Mouse (Mus musculus) WW6 (cell line): ENCODE results near the gene Nhlrc1.

Experiments
- DNase-seq: peaks from one replicate; pipeline ENCODE4 v3.0.0-alpha.2; 2013; ENCODE audit warnings: low read depth, low spot score

Gene Nhlrc1

DNA sequence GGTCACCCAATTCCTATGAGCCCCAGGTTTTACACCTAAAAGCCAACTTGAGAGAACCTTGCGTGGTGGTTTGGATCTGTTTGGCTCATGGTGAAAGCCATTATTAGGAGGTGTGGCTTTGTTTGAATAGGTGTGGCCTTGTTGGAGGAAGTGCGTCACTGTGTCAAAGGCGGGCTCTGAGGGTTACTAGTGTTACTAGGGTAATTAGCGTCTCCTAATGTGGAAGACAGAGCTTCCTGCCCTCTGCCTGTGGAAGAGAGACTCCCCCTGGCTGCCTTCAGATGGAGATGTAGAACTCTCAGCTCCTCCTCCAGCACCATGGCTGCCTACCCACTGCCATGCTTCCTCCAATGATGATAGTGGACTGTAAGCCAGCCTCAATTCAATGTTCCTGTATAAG, 13.1 kb downstream of the Nhlrc1 start:
- DNase-seq, result no peak

- no peak for DNase-seq
These were observed 15.2 kb downstream of the Nhlrc1 start for GRCm38 (mm10) chr13:46999498-46999897.

- DNase-seq, result no peak
These were observed 17.3 kb downstream of the Nhlrc1 start for GRCm38 (mm10) chr13:46997355-46997754.

DNA sequence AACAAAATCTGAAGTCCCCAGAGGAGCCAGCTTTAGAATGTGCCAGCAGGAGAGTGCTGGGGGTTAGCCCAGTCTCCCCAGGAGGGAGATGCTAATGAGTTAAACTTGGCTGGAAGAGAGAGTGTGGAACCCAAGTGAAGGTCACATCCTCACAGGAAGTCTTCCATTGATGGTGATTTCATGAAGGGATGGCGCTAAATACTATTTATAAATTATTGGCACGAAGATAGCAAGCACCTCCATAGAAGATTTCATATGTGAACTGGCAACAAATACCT, 21.4 kb downstream of the Nhlrc1 start:
- no peak for DNase-seq

- no peak for DNase-seq
These were observed 22.0 kb downstream of the Nhlrc1 start for GRCm38 (mm10) chr13:46992516-46993273.

GRCm38 (mm10) chr13:46990376-46991011, 24.2 kb downstream of the Nhlrc1 start:
- DNase-seq, result no peak

- no peak for DNase-seq
These were observed 26.7 kb downstream of the Nhlrc1 start for GRCm38 (mm10) chr13:46987941-46988340.

- DNase-seq, result no peak
These were observed 28.4 kb downstream of the Nhlrc1 start for GRCm38 (mm10) chr13:46986208-46986607.

DNA sequence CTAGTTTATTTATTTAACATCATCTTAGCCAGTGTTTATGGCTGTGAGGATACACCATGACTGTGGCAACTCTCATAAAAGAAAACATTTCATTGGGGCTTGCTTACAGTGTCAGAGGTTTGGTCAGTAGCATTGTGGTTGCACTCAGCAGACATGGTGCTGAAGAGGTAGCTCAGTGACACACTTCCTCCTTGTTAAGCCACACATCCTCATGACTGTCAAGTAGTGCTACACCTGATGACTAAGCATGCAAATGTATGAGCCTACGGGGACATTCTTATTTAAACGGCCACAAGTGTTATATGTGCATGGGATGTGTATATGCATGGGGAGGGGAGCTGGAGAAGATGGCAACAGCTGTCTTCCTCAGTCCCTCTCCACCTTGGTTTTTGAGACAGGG, 30.8 kb downstream of the Nhlrc1 start:
- DNase-seq, result no peak

- DNase-seq, result no peak
These were observed 34.7 kb downstream of the Nhlrc1 start for GRCm38 (mm10) chr13:46979836-46980490.

GRCm38 (mm10) chr13:46976532-46976931, 38.1 kb downstream of the Nhlrc1 start:
- no peak for DNase-seq

- no peak for DNase-seq
These were observed 38.7 kb downstream of the Nhlrc1 start for GRCm38 (mm10) chr13:46975930-46976329.

DNA sequence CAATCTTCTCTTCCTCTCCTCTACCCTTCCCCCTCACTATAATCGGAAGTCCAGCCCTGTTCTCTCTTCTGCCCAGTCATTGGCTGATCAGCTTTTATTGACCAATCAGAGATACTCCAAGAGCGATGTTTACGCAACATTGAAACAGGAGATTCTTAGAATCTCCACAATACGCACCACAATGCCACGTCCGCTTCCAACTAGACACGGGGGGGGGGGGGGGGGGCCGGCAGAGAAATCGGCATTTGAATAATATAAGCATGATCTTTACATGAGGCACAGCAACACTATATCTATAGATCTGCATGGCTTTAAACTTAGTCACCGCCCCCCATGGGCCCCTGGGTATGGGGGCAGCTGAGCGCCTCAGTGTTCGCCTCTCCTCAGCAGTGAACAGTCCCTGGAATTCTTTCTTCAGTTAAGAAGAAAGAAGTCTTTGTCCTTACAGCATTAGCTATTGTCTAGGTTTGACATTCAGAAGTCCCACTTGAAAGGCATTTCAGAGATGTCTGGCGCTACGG, 39.6 kb downstream of the Nhlrc1 start:
- no peak for DNase-seq

GRCm38 (mm10) chr13:46970286-46970945, 44.2 kb downstream of the Nhlrc1 start:
- DNase-seq, result no peak

GRCm38 (mm10) chr13:46968626-46969025, 46.0 kb downstream of the Nhlrc1 start:
- DNase-seq, result no peak

GRCm38 (mm10) chr13:46967308-46967707, 47.3 kb downstream of the Nhlrc1 start:
- no peak for DNase-seq
